Mouse (Mus musculus) CH12.LX (cell line): ENCODE results near the gene Fxyd5. TPM values are rescaled to one million over a fixed set of nuclear protein-coding genes. Genes with fewer than 3 reads are reported as not detected.
A peak's percentile ranks its signal among the peaks of the same experiment; 100 is the strongest.

Experiments used
- DNase-seq: peaks from one replicate; pipeline ENCODE4 v3.0.0-alpha.2; 2013; ENCODE audit errors: extremely low read depth
- H3K27ac ChIP-seq: 2 replicates; pipeline ENCODE4 v1.5.1; 2012; ENCODE audit warnings: low read depth, mild to moderate bottlenecking, control low read depth, moderate library complexity; ENCODE audit not compliant: insufficient read depth
- H3K27me3 ChIP-seq: replicated peaks from 2 replicates; pipeline ENCODE3; 2012; ENCODE audit warnings: inconsistent platforms
- H3K36me3 ChIP-seq, 2 experiments: replicated peaks in 1 of 2; 2 replicates each; pipeline versions ENCODE3 to v1.6.1; 2012; ENCODE audit warnings: inconsistent platforms in 1 of 2, low read length in 1 of 2, mild to moderate bottlenecking in 1 of 2, mixed read lengths in 1 of 2, moderate library complexity in 1 of 2; ENCODE audit not compliant: control insufficient read depth in 1 of 2, insufficient read depth in 1 of 2
- H3K4me1 ChIP-seq, 2 experiments: 2 replicates each; pipeline ENCODE4 v1.6.1; 2012; ENCODE audit warnings: inconsistent platforms in 1 of 2, moderate library complexity in 1 of 2; ENCODE audit not compliant: insufficient read depth in 2 of 2, control insufficient read depth in 1 of 2
- H3K4me2 ChIP-seq: 2 replicates; pipeline ENCODE4 v1.6.1; 2012; ENCODE audit warnings: low read depth, mild to moderate bottlenecking, control low read depth; ENCODE audit not compliant: poor library complexity, insufficient read depth, severe bottlenecking
- H3K4me3 ChIP-seq, 3 experiments: fragments of 150-350 bp in 1 of 3; sonication (generic) in 1 of 3; replicated peaks in 1 of 3; 2 replicates each; pipeline versions ENCODE3 to v1.5.1; 2011 to 2012; ENCODE audit warnings: low read depth in 2 of 3, low read length in 2 of 3, mild to moderate bottlenecking in 2 of 3, moderate library complexity in 2 of 3, control low read depth in 1 of 3, improper control_type of control experiment in 1 of 3, inconsistent platforms in 1 of 3, mixed read lengths in 1 of 3; ENCODE audit not compliant: poor library complexity in 1 of 3
- H3K79me2 ChIP-seq: replicated peaks from 2 replicates; pipeline ENCODE4 v1.6.1; 2012; ENCODE audit warnings: mild to moderate bottlenecking, moderate library complexity; ENCODE audit not compliant: control insufficient read depth, poor library complexity, insufficient read depth, severe bottlenecking; ENCODE audit errors: extremely low read depth
- H3K9ac ChIP-seq: 2 replicates; pipeline ENCODE4 v1.6.1; 2012; ENCODE audit warnings: low read depth, mild to moderate bottlenecking, control low read depth, moderate library complexity; ENCODE audit not compliant: insufficient read depth
- H3K9me3 ChIP-seq: replicated peaks from 2 replicates; pipeline ENCODE3; 2012; ENCODE audit warnings: low read length, inconsistent platforms, mixed read lengths
- BHLHE40 ChIP-seq: IDR thresholded peaks from 2 replicates; pipeline ENCODE4 v1.6.1; 2011; ENCODE audit warnings: mild to moderate bottlenecking, low read depth, low read length, improper control_type of control experiment
- CHD1 ChIP-seq: IDR thresholded peaks from 2 replicates; pipeline ENCODE4 v1.6.1; 2012; ENCODE audit warnings: low read depth, low read length, improper control_type of control experiment, inconsistent platforms
- E2F4 ChIP-seq: IDR thresholded peaks from 2 replicates; pipeline ENCODE4 v1.6.1; 2011; ENCODE audit warnings: low read depth, low read length, improper control_type of control experiment; ENCODE audit not compliant: insufficient replicate concordance
- ELF1 ChIP-seq: IDR thresholded peaks from 2 replicates; pipeline ENCODE4 v1.6.1; 2014; ENCODE audit warnings: low read depth, mild to moderate bottlenecking, inconsistent platforms, low read length, improper control_type of control experiment
- EP300 ChIP-seq: IDR thresholded peaks from 2 replicates; pipeline ENCODE4 v1.6.1; 2011; ENCODE audit warnings: low read length, improper control_type of control experiment
- ETS1 ChIP-seq: conservative IDR thresholded peaks from 2 replicates; pipeline ENCODE4 v1.6.1; 2012; ENCODE audit warnings: low read depth, mild to moderate bottlenecking, inconsistent platforms, low read length, improper control_type of control experiment, moderate library complexity
- GABPA ChIP-seq: IDR thresholded peaks from 2 replicates; pipeline ENCODE4 v1.6.1; 2012; ENCODE audit warnings: low read depth, low read length, improper control_type of control experiment, inconsistent platforms; ENCODE audit not compliant: insufficient replicate concordance
- HCFC1 ChIP-seq: IDR thresholded peaks from 2 replicates; pipeline ENCODE4 v1.6.1; 2012; ENCODE audit warnings: low read depth, mild to moderate bottlenecking, inconsistent platforms, low read length, improper control_type of control experiment
- IRF4 ChIP-seq: IDR thresholded peaks from 2 replicates; pipeline ENCODE4 v1.6.1; 2014; ENCODE audit warnings: low read depth, mild to moderate bottlenecking, inconsistent platforms, low read length, improper control_type of control experiment
- JUN ChIP-seq: IDR thresholded peaks from 2 replicates; pipeline ENCODE4 v1.6.1; 2011; ENCODE audit warnings: low read depth, mild to moderate bottlenecking, low read length, improper control_type of control experiment, moderate library complexity; ENCODE audit not compliant: insufficient read depth
- MAFK ChIP-seq: IDR thresholded peaks from 2 replicates; pipeline ENCODE4 v1.6.1; 2011; ENCODE audit warnings: low read length, improper control_type of control experiment; ENCODE audit not compliant: insufficient replicate concordance
- MAZ ChIP-seq: IDR thresholded peaks from 2 replicates; pipeline ENCODE4 v1.6.1; 2012; ENCODE audit warnings: low read depth, mild to moderate bottlenecking, inconsistent platforms, low read length, improper control_type of control experiment, moderate library complexity
- MEF2A ChIP-seq: IDR thresholded peaks from 2 replicates; pipeline ENCODE4 v1.6.1; 2014; ENCODE audit warnings: low read depth, mild to moderate bottlenecking, inconsistent platforms, low read length, improper control_type of control experiment, borderline replicate concordance
- MXI1 ChIP-seq: IDR thresholded peaks from 2 replicates; pipeline ENCODE4 v1.6.1; 2011; ENCODE audit warnings: mild to moderate bottlenecking, low read depth, low read length, improper control_type of control experiment
- MYC ChIP-seq: IDR thresholded peaks from 2 replicates; pipeline ENCODE4 v1.6.1; 2011; ENCODE audit warnings: low read depth, mild to moderate bottlenecking, improper control_type of control experiment, low read length
- NELFE ChIP-seq: IDR thresholded peaks from 2 replicates; pipeline ENCODE4 v1.6.1; 2011; ENCODE audit warnings: low read depth, low read length, improper control_type of control experiment
- PAX5 ChIP-seq: IDR thresholded peaks from 2 replicates; pipeline ENCODE4 v1.6.1; 2012; ENCODE audit warnings: low read length, inconsistent platforms, mixed read lengths
- POLR2AphosphoS2 ChIP-seq: IDR thresholded peaks from 2 replicates; pipeline ENCODE4 v1.6.1; 2011; ENCODE audit warnings: low read depth, low read length, improper control_type of control experiment
- RAD21 ChIP-seq: IDR thresholded peaks from 2 replicates; pipeline ENCODE4 v1.6.1; 2011; ENCODE audit warnings: low read depth, mild to moderate bottlenecking, low read length, improper control_type of control experiment, moderate library complexity
- RCOR1 ChIP-seq: conservative IDR thresholded peaks from 2 replicates; pipeline ENCODE4 v1.6.1; 2012; ENCODE audit warnings: low read depth, mild to moderate bottlenecking, inconsistent platforms, low read length, improper control_type of control experiment
- SIN3A ChIP-seq: IDR thresholded peaks from 2 replicates; pipeline ENCODE4 v1.6.1; 2012; ENCODE audit warnings: low read length, improper control_type of control experiment, inconsistent platforms
- SMC3 ChIP-seq: IDR thresholded peaks from 2 replicates; pipeline ENCODE4 v1.6.1; 2011; ENCODE audit warnings: low read depth, low read length, improper control_type of control experiment
- TBP ChIP-seq: conservative IDR thresholded peaks from 2 replicates; pipeline ENCODE4 v1.6.1; 2011; ENCODE audit warnings: low read depth, low read length, improper control_type of control experiment
- TCF12 ChIP-seq: IDR thresholded peaks from 2 replicates; pipeline ENCODE4 v1.6.1; 2014; ENCODE audit warnings: low read depth, mild to moderate bottlenecking, inconsistent platforms, low read length, improper control_type of control experiment
- UBTF ChIP-seq: IDR thresholded peaks from 2 replicates; pipeline ENCODE4 v1.6.1; 2012; ENCODE audit warnings: low read depth, mild to moderate bottlenecking, inconsistent platforms, low read length, improper control_type of control experiment, moderate library complexity
- USF1 ChIP-seq: IDR thresholded peaks from 2 replicates; pipeline ENCODE4 v1.6.1; 2014; ENCODE audit warnings: low read depth, mild to moderate bottlenecking, inconsistent platforms, low read length, improper control_type of control experiment
- ZC3H11A ChIP-seq: IDR thresholded peaks from 2 replicates; pipeline ENCODE4 v1.6.1; 2012; ENCODE audit warnings: low read depth, mild to moderate bottlenecking, inconsistent platforms, low read length, improper control_type of control experiment
- ZMIZ1 ChIP-seq: IDR thresholded peaks from 2 replicates; pipeline ENCODE4 v1.6.1; 2012; ENCODE audit warnings: low read depth, mild to moderate bottlenecking, inconsistent platforms, low read length, improper control_type of control experiment
- dilution Hi-C: fragments of 300-500 bp; cut with MboI; formaldehyde crosslinking; loops from 2 replicates; pipeline ENCODE4 v1.14.3; 2020; ENCODE audit warnings: low sequenced_read_pairs; ENCODE audit not compliant: extremely low pct_unique_long_range_greater_than_20kb, extremely low pct_ligation_motif_present
- in situ Hi-C: fragments of 300-500 bp; cut with MboI; formaldehyde crosslinking; loops from 3 replicates; pipeline ENCODE4 v1.14.3; 2019; ENCODE audit warnings: low sequenced_read_pairs, low pct_ligation_motif_present, low pct_unique_long_range_greater_than_20kb, mixed read lengths
- polyA plus RNA-seq: library from polyadenylated mRNA; unstranded; fragments of >175 nt; gene quantifications from 2 replicates; pipeline ENCODE4 v1.2.1, GENCODE M21; 2012; ENCODE audit warnings: low read depth; ENCODE audit not compliant: insufficient read length
- total RNA-seq, 2 experiments: library from RNA; depleted of rRNA; stranded (reverse); fragments of 300-350 nt in 1 of 2; fragments of >200 nt in 1 of 2; gene quantifications; 2 replicates each; pipeline ENCODE4 v1.2.3; 2012 to 2014

Fxyd5 gene
- total and polyA plus RNA-seq, 3 experiments: 43.8 to 124 (median 71.6) TPM

DNA sequence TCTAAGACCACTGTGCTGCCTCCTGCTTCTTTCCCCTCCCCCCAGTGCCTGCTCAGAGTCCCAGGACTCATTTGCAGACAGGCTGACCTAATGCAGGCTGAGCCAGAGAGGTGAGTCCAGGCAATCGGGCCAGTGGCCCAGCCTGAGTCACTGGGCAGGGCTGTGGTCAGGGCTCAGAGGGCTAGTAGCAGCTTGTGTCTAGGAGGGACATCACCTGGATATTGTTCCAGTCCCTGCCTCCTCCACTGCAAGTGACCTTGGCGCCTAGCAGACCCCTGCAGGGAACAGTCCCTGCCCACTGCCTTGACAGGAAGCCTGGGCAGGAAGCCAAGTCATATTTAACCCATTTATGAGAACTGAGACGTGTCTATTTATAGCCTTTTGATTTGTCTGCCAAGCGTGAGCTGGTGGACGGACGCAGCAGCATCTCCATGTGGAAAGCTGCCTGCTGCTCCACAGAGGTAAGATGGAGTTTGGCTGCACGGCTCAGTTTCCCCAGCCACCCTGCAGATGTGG is 41.7 kb downstream of the Fxyd5 start:
- Histone ChIP-seq H3K9ac (no peak overlapping the region), H3K79me2 (no peaks in the 10 kb centered on the region), H3K4me1 (peaks cover 18 to 34% of the 10 kb centered on the region in 2 experiments), H3K36me3 (no peaks in the 10 kb centered on the region), H3K9me3 (peaks cover 9% of the 10 kb centered on the region), H3K4me3 (no peak overlapping the region), H3K27me3 (no peaks in the 10 kb centered on the region), H3K27ac (no peak overlapping the region), H3K4me2 (peak overlapping the region; percentile 69; the same call in 1 of the 2 replicates)
- DNase-seq: peak; percentile 78
- TF ChIP-seq RCOR1 (0 out of 2 replicates have a peak, but pooled peaks have one; percentile 12), CHD1 (no peak), POLR2AphosphoS2 (no peak), MYC (peak; percentile 80), SMC3 (no peak), MAZ (no peak), UBTF (peak; percentile 84; the same call in 1 of the 2 replicates), MXI1 (no peak), SIN3A (no peak), MAFK (no peak), PAX5 (no peak), JUN (no peak), HCFC1 (no peak), IRF4 (peak; percentile 79), RAD21 (no peak), MEF2A (peak; percentile 96), TBP (peak; percentile 87), ETS1 (peak; percentile 38; the same call in 1 of the 2 replicates), TCF12 (peak; percentile 41; the same call in 1 of the 2 replicates), NELFE (no peak), BHLHE40 (peak; percentile 68), E2F4 (no peak), USF1 (no peak), GABPA (no peak), ELF1 (peak; percentile 46), ZMIZ1 (no peak), EP300 (peak; percentile 86), ZC3H11A (no peak)
- dilution Hi-C loops: no loop called here
- in situ Hi-C loops: no loop called here
